Mouse (Mus musculus): ENCODE measurements around the gene Trim25. TPM values are rescaled to one million over a fixed set of nuclear protein-coding genes. Genes with fewer than 3 reads are reported as not detected.
A peak's percentile ranks its signal among the peaks of the same experiment; 100 is the strongest.

Gene Trim25
- polyA plus RNA-seq, 1 experiment from 2014 or later, result 23.5 TPM

GRCm38 (mm10) chr11:88998406-88998805, 770 bp upstream of the Trim25 start:
- 23% methylated on average over 3 of the region's 3 CpGs for WGBS
- H3K4me3 ChIP-seq (ENCODE audit: low read depth, low read length), result no peak overlapping the region
- H3K27ac ChIP-seq (ENCODE audit: low read length), result peak overlapping the region; percentile 90; the same call in 1 of the 2 replicates

GRCm38 (mm10) chr11:88999723-89000526, 749 bp downstream of the Trim25 start:
- H3K27me3 ChIP-seq (replicated peaks; ENCODE audit: insufficient read depth, low read length), result no peaks in the 10 kb centered on the region
- peak; percentile 18 for ATAC-seq
- peaks cover 16% of the 10 kb centered on the region; the same call in 1 of the 2 replicates for H3K4me1 ChIP-seq (ENCODE audit: insufficient read depth, low read depth, low read length)
- peak overlapping the region; percentile 87 for H3K4me2 ChIP-seq (replicated peaks; ENCODE audit: low read depth, low read length)
- TF ChIP-seq CTCF (IDR thresholded peaks at IDR 0.05), result no peak
- TF ChIP-seq EP300 (IDR thresholded peaks at IDR 0.05), result no peak
- peak overlapping the region; percentile 86 for H3K4me3 ChIP-seq (ENCODE audit: low read depth, low read length)
- H3K9ac ChIP-seq (replicated peaks; ENCODE audit: low read depth), result peak overlapping the region; percentile 89
- H3K9me3 ChIP-seq (ENCODE audit: low read length), result no peaks in the 10 kb centered on the region
- 17% methylated on average over 33 of the region's 33 CpGs for WGBS
- no peaks in the 10 kb centered on the region for H3K36me3 ChIP-seq (ENCODE audit: insufficient read depth, low read length)
- peak; percentile 20 for DNase-seq (ENCODE audit: low spot score)
- H3K27ac ChIP-seq (ENCODE audit: low read length), result peak overlapping the region; percentile 90

More at GRCm38 (mm10) chr11:88998406-88998805, 770 bp upstream of the Trim25 start:
- Histone ChIP-seq H3K36me3 (ENCODE audit: insufficient read depth, low read length) (no peaks in the 10 kb centered on the region), H3K9ac (replicated peaks; ENCODE audit: low read depth) (no peak overlapping the region), H3K4me1 (ENCODE audit: insufficient read depth, low read depth, low read length) (peaks cover 16% of the 10 kb centered on the region; the same call in 1 of the 2 replicates), H3K27me3 (replicated peaks; ENCODE audit: insufficient read depth, low read length) (no peaks in the 10 kb centered on the region), H3K4me2 (replicated peaks; ENCODE audit: low read depth, low read length) (peak overlapping the region; percentile 87; the same call in 1 of the 2 replicates), H3K9me3 (ENCODE audit: low read length) (no peaks in the 10 kb centered on the region)
- ATAC-seq (no peak), DNase-seq (ENCODE audit: low spot score) (no peak)
- TF ChIP-seq CTCF (IDR thresholded peaks at IDR 0.05), result no peak
- no peak for TF ChIP-seq EP300 (IDR thresholded peaks at IDR 0.05)

- H3K9ac ChIP-seq (replicated peaks; ENCODE audit: low read depth), result peak overlapping the region; percentile 89
- DNase-seq (ENCODE audit: low spot score) (peak; percentile 30), ATAC-seq (no peak)
- H3K4me3 ChIP-seq (ENCODE audit: low read depth, low read length), result peak overlapping the region; percentile 86
- no peaks in the 10 kb centered on the region for H3K27me3 ChIP-seq (replicated peaks; ENCODE audit: insufficient read depth, low read length)
- H3K4me1 ChIP-seq (ENCODE audit: insufficient read depth, low read depth, low read length), result peaks cover 16% of the 10 kb centered on the region; the same call in 1 of the 2 replicates
- no peaks in the 10 kb centered on the region for H3K36me3 ChIP-seq (ENCODE audit: insufficient read depth, low read length)
- H3K9me3 ChIP-seq (ENCODE audit: low read length), result no peaks in the 10 kb centered on the region
- peak overlapping the region; percentile 90 for H3K27ac ChIP-seq (ENCODE audit: low read length)
- TF ChIP-seq CTCF (IDR thresholded peaks at IDR 0.05) (no peak), EP300 (IDR thresholded peaks at IDR 0.05) (no peak)
- H3K4me2 ChIP-seq (replicated peaks; ENCODE audit: low read depth, low read length), result peak overlapping the region; percentile 87
Measured at GRCm38 (mm10) chr11:89000527-89000819, 1.3 kb downstream of the Trim25 start.

GRCm38 (mm10) chr11:89001569-89001968, 2.4 kb downstream of the Trim25 start:
- H3K9ac ChIP-seq (replicated peaks; ENCODE audit: low read depth), result 0 out of 2 replicates have a peak overlapping the region, but pooled peaks have one; percentile 4
- H3K4me2 ChIP-seq (replicated peaks; ENCODE audit: low read depth, low read length), result peak overlapping the region; percentile 87
- no peak for DNase-seq (ENCODE audit: low spot score)
- no peaks in the 10 kb centered on the region for H3K9me3 ChIP-seq (ENCODE audit: low read length)
- 84% methylated on average over 7 of the region's 7 CpGs for WGBS
- H3K4me3 ChIP-seq (ENCODE audit: low read depth, low read length), result peak overlapping the region; percentile 86
- peaks cover 16% of the 10 kb centered on the region; the same call in 1 of the 2 replicates for H3K4me1 ChIP-seq (ENCODE audit: insufficient read depth, low read depth, low read length)
- 0 out of 2 replicates have a peak, but pooled peaks cover 9% of the 10 kb centered on the region for H3K36me3 ChIP-seq (ENCODE audit: insufficient read depth, low read length)
- H3K27ac ChIP-seq (ENCODE audit: low read length), result no peak overlapping the region
- ATAC-seq, result no peak
- H3K27me3 ChIP-seq (replicated peaks; ENCODE audit: insufficient read depth, low read length), result no peaks in the 10 kb centered on the region
- no peak for TF ChIP-seq EP300 (IDR thresholded peaks at IDR 0.05)
- TF ChIP-seq CTCF (IDR thresholded peaks at IDR 0.05), result no peak

- Histone ChIP-seq H3K4me3 (ENCODE audit: low read depth, low read length) (peak overlapping the region; percentile 23), H3K27ac (ENCODE audit: low read length) (no peak overlapping the region), H3K4me1 (ENCODE audit: insufficient read depth, low read depth, low read length) (peaks cover 16% of the 10 kb centered on the region; the same call in 1 of the 2 replicates), H3K9ac (replicated peaks; ENCODE audit: low read depth) (0 out of 2 replicates have a peak overlapping the region, but pooled peaks have one; percentile 1), H3K36me3 (ENCODE audit: insufficient read depth, low read length) (0 out of 2 replicates have a peak, but pooled peaks cover 11% of the 10 kb centered on the region), H3K27me3 (replicated peaks; ENCODE audit: insufficient read depth, low read length) (no peaks in the 10 kb centered on the region), H3K9me3 (ENCODE audit: low read length) (no peaks in the 10 kb centered on the region), H3K4me2 (replicated peaks; ENCODE audit: low read depth, low read length) (peak overlapping the region; percentile 87)
- ATAC-seq (no peak), DNase-seq (ENCODE audit: low spot score) (no peak)
- WGBS, result 79% methylated on average over 5 of the region's 5 CpGs
- TF ChIP-seq EP300 (IDR thresholded peaks at IDR 0.05) (no peak), CTCF (IDR thresholded peaks at IDR 0.05) (no peak)
Measured at GRCm38 (mm10) chr11:89002068-89002467, 2.9 kb downstream of the Trim25 start.

GRCm38 (mm10) chr11:89002621-89003020, 3.4 kb downstream of the Trim25 start:
- WGBS, result 23% methylated on average over 5 of the region's 5 CpGs
- H3K27ac ChIP-seq (ENCODE audit: low read length), result peak overlapping the region; percentile 43
- 0 out of 2 replicates have a peak, but pooled peaks cover 13% of the 10 kb centered on the region for H3K36me3 ChIP-seq (ENCODE audit: insufficient read depth, low read length)
- TF ChIP-seq EP300 (IDR thresholded peaks at IDR 0.05) (no peak), CTCF (IDR thresholded peaks at IDR 0.05) (no peak)
- no peaks in the 10 kb centered on the region for H3K27me3 ChIP-seq (replicated peaks; ENCODE audit: insufficient read depth, low read length)
- H3K4me3 ChIP-seq (ENCODE audit: low read depth, low read length), result peak overlapping the region; percentile 23
- peak overlapping the region; percentile 1; the same call in 1 of the 2 replicates for H3K9ac ChIP-seq (replicated peaks; ENCODE audit: low read depth)
- peaks cover 16% of the 10 kb centered on the region; the same call in 1 of the 2 replicates for H3K4me1 ChIP-seq (ENCODE audit: insufficient read depth, low read depth, low read length)
- ATAC-seq, result no peak
- peak overlapping the region; percentile 87 for H3K4me2 ChIP-seq (replicated peaks; ENCODE audit: low read depth, low read length)
- no peak for DNase-seq (ENCODE audit: low spot score)
- no peaks in the 10 kb centered on the region for H3K9me3 ChIP-seq (ENCODE audit: low read length)

Measured in lung, postnatal 0 days (tissue).